Mouse (Mus musculus) layer of hippocampus, adult 9-11 months (tissue): Measurements from ENCODE around the gene Aar2.
A peak's percentile ranks its signal among the peaks of the same experiment; 100 is the strongest.
"Not testable (repeated sequence)": the region's sequence is repeated elsewhere in the genome, so short reads cannot be mapped to it uniquely, and the experiment has no call there.

Experiments
- DNase-seq: peaks from one replicate; pipeline ENCODE4 v3.0.0; 2022

The Aar2 gene

DNA sequence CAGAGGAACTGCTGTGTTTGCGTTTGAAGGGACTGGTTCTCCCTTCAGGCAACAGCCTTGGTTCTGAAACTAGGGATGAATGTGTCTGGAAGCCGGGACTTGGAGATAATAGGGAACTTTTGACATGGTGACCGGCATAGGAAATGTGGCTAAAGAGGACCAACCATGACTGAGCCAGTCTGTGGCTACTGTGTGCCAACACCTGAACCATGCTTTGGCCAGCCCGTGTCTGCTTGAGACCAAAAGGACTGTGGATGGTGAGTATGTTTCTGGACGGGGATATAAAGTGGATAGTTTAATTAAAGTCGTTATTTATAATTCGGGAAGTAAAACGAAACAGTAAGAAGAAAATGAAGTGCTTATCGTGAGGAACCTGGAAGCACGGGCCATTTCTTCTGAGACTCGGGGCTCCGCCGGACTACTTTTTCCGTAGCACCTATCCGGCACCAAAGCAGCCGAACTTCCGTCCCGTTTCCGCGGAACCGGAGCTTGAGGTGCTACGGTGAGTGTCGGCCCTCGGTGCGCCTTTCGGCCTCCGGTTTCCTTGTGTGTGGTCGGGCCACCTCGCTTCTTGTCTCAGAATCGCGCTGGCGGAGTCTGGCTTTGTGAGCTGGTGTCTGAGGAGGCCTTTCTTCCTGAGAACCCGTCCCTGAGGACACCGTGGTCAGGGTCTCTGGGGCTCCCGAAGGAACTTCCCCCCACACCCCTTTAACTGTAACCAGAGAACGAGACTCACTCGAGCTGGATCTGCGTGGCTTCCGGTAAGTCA, at the start of gene Aar2:
Gene Aar2, plus strand, starts transcription at position 462 of the 769 bp plus-strand sequence.
- DNase-seq = peak; percentile 44

DNA sequence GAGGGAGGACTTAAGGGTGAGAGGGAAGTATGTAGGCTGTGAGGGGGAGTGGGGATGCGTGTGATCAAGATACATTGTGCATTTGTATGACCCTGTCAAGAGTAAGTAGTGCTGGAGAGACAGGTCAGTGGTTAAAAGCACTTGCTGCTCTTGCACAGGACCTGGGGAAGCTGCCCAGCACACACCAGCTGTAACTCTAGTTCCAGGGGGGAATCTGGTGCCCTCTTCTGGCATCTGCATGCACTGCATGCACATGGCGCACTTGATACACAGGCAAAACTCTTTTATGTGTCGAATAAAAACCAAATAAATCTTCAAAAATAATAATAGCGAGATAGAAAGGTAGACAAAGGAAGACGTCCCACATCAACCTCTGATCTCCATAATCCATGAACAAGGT, 49.5 kb upstream of the Aar2 start:
- no peak for DNase-seq

DNA sequence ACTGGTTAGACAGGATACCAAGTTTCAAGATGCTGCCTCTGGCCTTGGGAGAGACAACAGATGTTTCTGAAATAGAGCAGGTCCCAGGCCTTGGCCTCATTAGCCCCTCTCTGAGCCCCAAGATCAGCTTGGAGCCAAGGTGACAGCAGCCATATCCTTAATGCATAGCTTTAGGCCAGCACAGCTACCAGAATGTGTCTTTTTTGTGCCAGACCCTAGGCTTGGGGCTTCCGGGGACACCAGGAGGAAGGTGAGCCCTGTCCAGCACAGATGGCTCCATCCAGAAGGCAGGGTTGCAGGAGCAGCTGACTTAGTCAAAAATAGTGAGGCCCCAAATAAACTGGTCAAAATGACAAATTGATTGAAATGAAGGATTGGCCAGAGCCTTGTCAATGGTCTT, 46.4 kb upstream of the Aar2 start:
- no peak for DNase-seq

GRCm38 (mm10) chr2:156505533-156505932, 41.9 kb upstream of the Aar2 start:
- no peak for DNase-seq

DNA sequence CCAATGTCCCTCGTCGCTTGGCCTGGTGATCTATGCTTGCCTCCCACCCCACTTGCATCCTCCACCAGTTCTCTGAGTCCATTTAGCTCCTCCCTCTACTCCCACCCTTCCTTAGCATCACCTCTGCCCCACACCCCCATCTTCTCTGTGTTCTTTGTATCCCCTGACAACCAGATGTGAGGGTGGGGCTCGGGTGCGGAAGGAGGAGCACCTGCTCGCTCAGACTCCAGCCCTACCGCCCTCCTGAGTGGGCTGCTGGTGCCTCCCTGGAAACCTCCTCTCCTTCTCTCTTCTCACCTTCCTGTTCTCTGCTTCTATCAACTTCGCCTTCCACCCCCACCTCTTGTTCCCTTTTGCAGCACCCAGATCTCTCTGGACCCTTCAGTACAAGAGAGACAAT, 35.4 kb upstream of the Aar2 start:
- no peak for DNase-seq

GRCm38 (mm10) chr2:156512561-156512960, 34.8 kb upstream of the Aar2 start:
- no peak for DNase-seq

DNA sequence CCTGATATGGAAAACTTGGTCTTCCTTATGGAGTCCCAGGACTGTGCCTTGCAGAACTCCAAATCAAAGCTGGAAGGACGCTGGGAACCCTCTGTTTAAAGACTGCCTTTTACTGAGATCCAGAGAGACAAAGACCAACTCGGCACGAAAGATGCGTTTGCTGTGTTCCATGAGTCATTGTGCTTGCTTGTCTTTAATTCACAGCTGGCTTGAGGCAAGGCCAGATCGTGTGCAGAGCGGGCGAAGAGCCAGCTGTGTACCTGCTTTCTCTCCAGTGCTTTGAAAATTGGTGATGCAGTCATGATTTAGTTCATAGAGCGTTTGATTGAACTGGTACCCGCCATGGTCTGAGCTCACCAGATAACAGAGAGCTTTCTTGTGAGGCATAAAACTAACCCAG, 32.3 kb upstream of the Aar2 start:
- no peak for DNase-seq

DNA sequence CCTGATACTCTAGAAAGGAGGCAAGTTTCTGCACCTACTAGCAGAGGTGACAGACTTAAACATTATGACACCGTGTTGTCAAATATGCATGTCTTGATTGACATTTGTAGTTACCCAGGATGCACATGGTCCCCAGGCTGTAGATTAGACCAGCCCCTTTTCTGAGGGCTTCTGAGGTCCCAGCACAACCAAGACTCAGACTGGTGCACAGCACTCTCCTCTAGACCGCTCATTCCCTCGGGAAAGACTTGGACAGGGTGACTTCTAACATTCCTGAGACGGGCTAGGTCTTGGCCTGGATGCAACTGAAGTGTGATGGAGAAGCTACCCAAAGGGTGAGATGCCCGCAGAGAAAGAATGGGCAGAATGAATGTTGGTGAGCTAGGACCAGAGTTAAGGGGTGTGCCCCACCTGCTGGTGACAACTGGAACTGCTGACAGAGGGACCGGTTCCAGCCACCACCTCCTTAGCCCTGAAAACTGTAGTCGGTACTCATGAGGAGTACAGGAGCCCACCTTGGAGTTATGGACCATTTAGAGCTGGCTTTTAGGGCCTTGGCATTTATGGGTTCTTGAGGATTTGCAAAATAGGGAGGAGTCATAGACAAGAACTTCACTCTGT, 31.7 kb upstream of the Aar2 start:
- DNase-seq = peak; percentile 75

GRCm38 (mm10) chr2:156516678-156517077, 30.7 kb upstream of the Aar2 start:
- not testable (repeated sequence) for DNase-seq

DNA sequence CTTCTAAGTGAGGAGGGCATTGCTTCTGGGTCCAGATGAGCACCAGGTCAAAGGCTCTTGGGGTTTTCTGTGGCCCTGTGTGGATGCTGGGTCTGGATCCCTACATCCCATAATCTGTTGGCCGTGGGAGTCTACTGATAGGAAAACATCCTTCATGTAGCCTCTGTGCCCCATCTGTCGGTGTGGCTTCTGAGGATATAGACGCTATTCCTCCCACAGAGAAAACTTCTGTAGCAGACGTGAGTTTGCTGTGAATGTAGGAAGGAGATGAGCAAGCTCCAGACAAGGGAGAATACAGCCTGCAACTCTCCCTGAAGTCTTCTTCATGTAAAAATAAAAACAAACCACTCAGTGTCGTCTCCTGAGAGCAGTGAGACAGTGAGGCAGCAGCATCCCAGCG, 29.1 kb upstream of the Aar2 start:
- peak; percentile 51 for DNase-seq

GRCm38 (mm10) chr2:156519584-156519983, 27.8 kb upstream of the Aar2 start:
- DNase-seq = peak; percentile 42

- DNase-seq = peak; percentile 45
Observed at GRCm38 (mm10) chr2:156522994-156523393, 24.4 kb upstream of the Aar2 start.

- no peak for DNase-seq
Observed at GRCm38 (mm10) chr2:156524078-156524477, 23.3 kb upstream of the Aar2 start.

DNA sequence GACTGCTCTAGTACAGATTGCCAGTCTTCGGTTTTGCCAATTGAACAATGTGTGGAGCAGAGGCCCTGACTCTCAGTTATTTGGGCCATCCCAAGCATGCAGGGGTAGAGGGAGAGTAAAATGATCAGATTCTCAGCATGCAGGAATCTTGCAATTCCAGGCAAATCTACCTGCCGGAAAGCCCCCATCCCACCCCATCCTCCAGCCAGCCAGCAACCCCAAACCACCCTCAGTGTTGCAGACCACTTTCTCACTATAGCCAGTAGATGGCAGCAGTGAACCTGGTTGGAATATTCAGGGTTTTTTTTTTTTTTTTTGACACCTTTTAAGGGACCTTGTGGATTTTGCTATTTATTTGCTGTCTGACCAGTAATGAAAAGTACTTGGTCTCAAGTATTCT, 17.7 kb upstream of the Aar2 start:
- DNase-seq = no peak

DNA sequence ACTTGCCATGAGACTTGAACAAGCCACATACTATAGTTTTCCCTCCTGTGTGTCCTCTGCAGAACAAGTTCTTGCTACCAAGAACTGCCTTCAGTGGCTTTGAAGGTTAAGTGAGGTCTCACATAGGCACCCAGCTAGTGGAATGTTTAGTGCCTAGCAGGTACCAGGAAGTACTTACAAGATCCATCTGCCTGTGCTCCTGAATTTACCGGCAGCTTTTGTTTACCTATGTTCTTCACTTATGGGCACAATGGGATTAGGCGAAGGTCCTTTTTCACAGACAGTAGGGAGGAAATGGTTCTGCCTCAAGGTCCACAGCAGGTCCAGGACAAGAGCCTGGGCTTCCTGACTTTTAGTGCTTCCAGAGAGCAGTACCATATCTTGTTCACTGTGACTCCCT, 14.2 kb upstream of the Aar2 start:
- no peak for DNase-seq

- DNase-seq = no peak
Observed at GRCm38 (mm10) chr2:156538817-156539555, 8.4 kb upstream of the Aar2 start.

GRCm38 (mm10) chr2:156540991-156541390, 6.4 kb upstream of the Aar2 start:
- DNase-seq = no peak

- no peak for DNase-seq
Observed at GRCm38 (mm10) chr2:156542410-156542809, 5.0 kb upstream of the Aar2 start.

- no peak for DNase-seq
Observed at GRCm38 (mm10) chr2:156543804-156544203, 3.6 kb upstream of the Aar2 start.

DNA sequence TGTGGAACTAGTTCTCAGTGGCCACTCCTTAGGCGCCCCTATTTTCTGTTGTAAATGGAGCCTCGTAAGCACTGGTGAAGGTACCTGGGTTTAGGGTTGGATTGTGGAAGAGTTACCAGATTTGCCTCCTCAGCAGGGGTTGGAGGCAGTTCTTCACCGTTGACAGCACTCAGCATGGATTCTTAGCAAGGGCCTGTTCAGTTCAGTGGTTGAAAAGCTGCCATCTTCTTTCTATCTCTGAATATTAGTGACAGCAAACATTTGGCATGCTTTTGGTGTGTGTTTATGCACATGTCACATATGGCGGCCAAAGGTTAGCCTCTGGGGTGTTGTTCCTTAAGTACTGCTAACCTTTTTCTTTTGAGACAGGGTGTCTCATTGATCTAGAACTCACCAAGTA, 5.0 kb downstream of the Aar2 start:
- DNase-seq = no peak

GRCm38 (mm10) chr2:156561808-156562207, 14.4 kb downstream of the Aar2 start:
- no peak for DNase-seq

GRCm38 (mm10) chr2:156563557-156563956, 16.2 kb downstream of the Aar2 start:
- peak; percentile 84 for DNase-seq

GRCm38 (mm10) chr2:156566512-156566911, 19.1 kb downstream of the Aar2 start:
- no peak for DNase-seq

DNA sequence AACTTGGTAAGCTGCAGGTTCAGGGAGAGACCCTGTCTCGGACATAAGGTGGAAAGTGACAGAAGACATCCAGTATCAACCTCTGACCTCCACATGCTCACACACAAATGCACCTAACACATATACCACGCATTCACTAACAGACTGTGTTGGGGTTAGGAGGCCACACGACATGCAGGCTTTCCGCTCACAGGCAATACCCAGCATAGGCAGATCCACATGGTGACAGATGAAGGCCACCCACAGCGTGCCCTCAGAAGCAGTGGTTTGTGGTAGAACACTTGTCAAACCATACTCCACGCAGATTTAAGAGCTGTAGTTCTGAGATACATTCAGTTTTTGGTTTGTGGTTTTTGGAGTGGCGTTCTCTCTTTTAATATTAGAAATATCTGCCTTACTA, 21.3 kb downstream of the Aar2 start:
- no peak for DNase-seq
